Comparison of ENCODE assay signal across 31 mouse cellular contexts in genomic region chr14:66527061-66527460, GRCm38 (mm10).
DNase-seq lines count a peak whose midpoint lies in the region; ATAC-seq and TF ChIP-seq lines count a peak whose summit lies in the region.
"Had no signal": no experiment of that assay in that cellular context is flagged by ENCODE, and none has a peak within 500 bp of the region (broad histone marks: within the 10 kb centered on the region; RNA-seq: fewer than 3 reads in every experiment).

No protein-coding gene starts in this region.

- peak; percentile 51 for DNase-seq in left cerebral cortex, adult 11 months (ENCODE audit: low spot score)
- DNase-seq in left cerebral cortex, postnatal 4 days = no peak
- DNase-seq in left cerebral cortex, adult 2 months (ENCODE audit: extremely low spot score in 1 of 2, low spot score in 2 of 2) = peak; percentile 22 to 31
- no peak for DNase-seq in urinary bladder, postnatal 36 days (ENCODE audit: low spot score in 2 of 2)
- DNase-seq in hindbrain, embryonic 10.5 days (ENCODE audit: low spot score) = no peak
- DNase-seq: adrenal gland, postnatal 25 days; cerebellum, adult 18-20 months; cerebellum, postnatal 25 days; gastrocnemius, postnatal 14 days; kidney, adult 9 months; kidney, postnatal 10 days; layer of hippocampus, adult 9-11 months; liver, postnatal 0 days; lung, postnatal 4 days; thymus, adult 18-20 months; thymus, postnatal 25 days had no signal

- H3K27ac ChIP-seq in cortical plate, adult 2 months (ENCODE audit: insufficient read depth, low read length) = 0 out of 2 replicates have a peak overlapping the region, but pooled peaks have one; percentile 23
- H3K27ac ChIP-seq in left cerebral cortex, adult 2 months = peak overlapping the region; percentile 76; the same call in 1 of the 2 replicates
- H3K27ac ChIP-seq in olfactory bulb, adult 2 months (ENCODE audit: insufficient read depth, low read depth, low read length) = peak overlapping the region; percentile 76
- H3K27ac ChIP-seq in hindbrain, embryonic 10.5 days = no peak overlapping the region
- H3K27ac ChIP-seq: forebrain, embryonic 13.5 days; heart, embryonic 10.5 days; heart, embryonic 15.5 days; hindbrain, embryonic 13.5 days; liver, embryonic 12.5 days; midbrain, embryonic 12.5 days; neural tube, embryonic 13.5 days; stomach, embryonic 15.5 days had no signal

- H3K4me3 ChIP-seq in cortical plate, adult 2 months (ENCODE audit: insufficient read depth, low read length) = no peak overlapping the region
- H3K4me3 ChIP-seq in left cerebral cortex, adult 2 months = no peak overlapping the region
- H3K4me3 ChIP-seq in olfactory bulb, adult 2 months (ENCODE audit: insufficient read depth, low read depth, low read length) = no peak overlapping the region
- H3K4me3 ChIP-seq in hindbrain, embryonic 10.5 days = no peak overlapping the region
- H3K4me3 ChIP-seq: forebrain, embryonic 13.5 days; heart, embryonic 10.5 days; heart, embryonic 15.5 days; hindbrain, embryonic 13.5 days; liver, embryonic 12.5 days; megakaryocyte, embryonic 14.5 days; midbrain, embryonic 12.5 days; myocyte; neural tube, embryonic 13.5 days; stomach, embryonic 15.5 days had no signal

- no peak for TF ChIP-seq CTCF in cortical plate, adult 2 months (IDR thresholded peaks at IDR 0.05; ENCODE audit: extremely low read depth, insufficient read depth, low read length)
- no peak for TF ChIP-seq CTCF in left cerebral cortex, adult 2 months (IDR thresholded peaks at IDR 0.05)
- TF ChIP-seq CTCF in olfactory bulb, adult 2 months (IDR thresholded peaks at IDR 0.05; ENCODE audit: insufficient read depth, low read depth, low read length) = no peak

- H3K36me3 ChIP-seq in hindbrain, embryonic 10.5 days = no peaks in the 10 kb centered on the region
- H3K36me3 ChIP-seq: heart, embryonic 10.5 days; heart, embryonic 15.5 days; hindbrain, embryonic 13.5 days; liver, embryonic 12.5 days; midbrain, embryonic 12.5 days; neural tube, embryonic 13.5 days; stomach, embryonic 15.5 days had no signal

- intact Hi-C loops in left cerebral cortex, postnatal 4 days (cut with DNase I) = no loop called here
- intact Hi-C loops in left cerebral cortex, adult 2 months (cut with DNase I) = loop anchor here (2.0 to 5.0 kb wide), 2 partner anchors 32 to 70 kb away; no protein-coding TSS in a partner anchor

- TF ChIP-seq POLR2A in cortical plate, adult 2 months (IDR thresholded peaks at IDR 0.05; ENCODE audit: extremely low read depth, insufficient read depth, low read length) = no peak
- TF ChIP-seq POLR2A in olfactory bulb, adult 2 months (IDR thresholded peaks at IDR 0.05; ENCODE audit: insufficient read depth, low read depth, low read length) = no peak

- H3K9me3 ChIP-seq in hindbrain, embryonic 10.5 days = no peaks in the 10 kb centered on the region
- H3K9me3 ChIP-seq: forebrain, embryonic 13.5 days; heart, embryonic 10.5 days; heart, embryonic 15.5 days; hindbrain, embryonic 13.5 days; liver, embryonic 12.5 days; megakaryocyte, embryonic 14.5 days; midbrain, embryonic 12.5 days; neural tube, embryonic 13.5 days; stomach, embryonic 15.5 days had no signal

- no peaks in the 10 kb centered on the region for H3K4me1 ChIP-seq in cortical plate, adult 2 months (ENCODE audit: control insufficient read depth, insufficient read depth, low read length)
- H3K4me1 ChIP-seq in olfactory bulb, adult 2 months (ENCODE audit: control insufficient read depth, insufficient read depth, low read length) = peaks cover 23% of the 10 kb centered on the region
- peaks cover 11% of the 10 kb centered on the region for H3K4me1 ChIP-seq in hindbrain, embryonic 10.5 days (replicated peaks)
- H3K4me1 ChIP-seq: heart, embryonic 10.5 days; heart, embryonic 15.5 days; liver, embryonic 12.5 days; megakaryocyte, embryonic 14.5 days; midbrain, embryonic 12.5 days; stomach, embryonic 15.5 days had no signal

- WGBS in olfactory bulb, adult 2 months = 20% methylated on average over 6 of the region's 6 CpGs
- WGBS in hindbrain, embryonic 10.5 days = 77% methylated on average over 6 of the region's 6 CpGs

- no peak for ATAC-seq in inflammation-experienced regulatory T-cells, adult 6 months
- ATAC-seq: CD4-positive, CD25-positive, alpha-beta regulatory T cell, adult 4 months; forebrain, embryonic 13.5 days; intestine, postnatal 0 days; liver, embryonic 12.5 days; liver, postnatal 0 days had no signal

- no peaks in the 10 kb centered on the region for H3K27me3 ChIP-seq in hindbrain, embryonic 10.5 days (ENCODE audit: insufficient read depth, poor library complexity, severe bottlenecking)
- H3K27me3 ChIP-seq: forebrain, embryonic 13.5 days; hindbrain, embryonic 13.5 days; liver, embryonic 12.5 days; megakaryocyte, embryonic 14.5 days; midbrain, embryonic 12.5 days; neural tube, embryonic 13.5 days; stomach, embryonic 15.5 days had no signal

Comparison
In these comparisons a context has a peak if more than half of its experiments do, and no peak if none do; other contexts are left out.
1. DNase-seq: peak in left cerebral cortex, adult 11 months (single experiment) and left cerebral cortex, adult 2 months (2 of 2); none in left cerebral cortex, postnatal 4 days (single experiment), urinary bladder, postnatal 36 days (0 of 2) and hindbrain, embryonic 10.5 days (single experiment).